Mouse (Mus musculus): ENCODE data around the gene Tent4b. TPM values are rescaled to one million over a fixed set of nuclear protein-coding genes. Genes with fewer than 3 reads are reported as not detected.

The Tent4b gene
- polyA plus RNA-seq, 2 experiments from 2014 or later = 7.6 to 13.7 TPM

DNA sequence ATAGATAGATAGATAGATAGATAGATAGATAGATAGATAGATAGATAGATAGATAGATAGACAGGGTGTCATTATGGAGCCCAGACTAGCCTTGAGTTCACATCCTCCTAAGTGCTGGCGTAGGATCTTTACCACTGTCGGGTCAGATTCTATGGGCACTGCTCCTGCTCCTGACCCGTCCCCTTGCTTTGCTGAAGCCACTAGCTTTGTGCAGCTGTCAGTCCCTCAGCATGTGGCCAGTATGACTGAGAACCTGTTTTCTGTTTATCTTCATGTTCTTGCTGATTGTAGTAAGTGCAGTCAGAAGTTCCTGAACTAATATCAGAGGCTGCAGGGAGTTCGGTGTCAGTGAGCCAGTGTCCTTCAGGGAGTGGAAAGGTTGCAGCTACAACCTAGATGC is 108.7 kb downstream of the Tent4b start:
- ATAC-seq = no peak

Other genes starting within 250 kb of the Tent4b start
- not detected for gene Zfp423, start 239.6 kb upstream of the Tent4b start, polyA plus RNA-seq (2017; shearing (Covaris generic))
- gene Cnep1r1, start 80.4 kb upstream of the Tent4b start, polyA plus RNA-seq (2017; shearing (Covaris generic)) = 10 to 100 TPM; 21.2 to 50.4 TPM
- gene Heatr3, start 61.4 kb upstream of the Tent4b start, polyA plus RNA-seq (2017; shearing (Covaris generic)) = 10 to 100 TPM; 18.4 to 21.8 TPM
- gene Adcy7, start 73.2 kb downstream of the Tent4b start, polyA plus RNA-seq (2017; shearing (Covaris generic)) = 100 to 1,000 TPM in 1 of 2 experiments, 10 to 100 TPM in 1; 79.4 to 143 TPM
- 10 to 100 TPM; 52.6 to 52.9 TPM for gene Brd7, start 163.0 kb downstream of the Tent4b start, polyA plus RNA-seq (2017; shearing (Covaris generic))